Comparison of ENCODE assay signal across 24 mouse cellular contexts in genomic region chr8:115783364-115783763, GRCm38 (mm10).
"Had no signal": no experiment of that assay in that cellular context is flagged by ENCODE, and none has a peak within 500 bp of the region (broad histone marks: within the 10 kb centered on the region; RNA-seq: fewer than 3 reads in every experiment).

No protein-coding gene starts in this region.

- H3K4me3 ChIP-seq: gastrocnemius, adult 2 months; heart, adult 2 months; heart, embryonic 13.5 days; heart, embryonic 15.5 days; hindbrain, embryonic 10.5 days; hindbrain, embryonic 12.5 days; intestine, embryonic 15.5 days; limb, embryonic 13.5 days; limb, embryonic 15.5 days; liver, embryonic 12.5 days had no signal

- ATAC-seq: hindbrain, embryonic 16.5 days; inflammation-experienced regulatory T-cells, adult 6 months; intestine, embryonic 15.5 days; intestine, postnatal 0 days; liver, embryonic 12.5 days had no signal

- H3K36me3 ChIP-seq: heart, embryonic 13.5 days; heart, embryonic 15.5 days; hindbrain, embryonic 10.5 days; hindbrain, embryonic 12.5 days; intestine, embryonic 15.5 days; limb, embryonic 13.5 days; limb, embryonic 15.5 days; liver, embryonic 12.5 days had no signal

- DNase-seq: gastrocnemius, adult 2 months; gastrocnemius, postnatal 10 days; gastrocnemius, postnatal 25 days; heart, adult 2 months; heart, postnatal 14 days; heart, postnatal 4 days; kidney, adult 18-20 months; kidney, adult 8-10 months; kidney, postnatal 14 days; kidney, postnatal 36 days; layer of hippocampus, adult 9-11 months; layer of hippocampus, postnatal 36 days; left cerebral cortex, postnatal 4 days had no signal

- H3K27me3 ChIP-seq: heart, embryonic 13.5 days; heart, embryonic 15.5 days; hindbrain, embryonic 12.5 days; intestine, embryonic 15.5 days; limb, embryonic 13.5 days; limb, embryonic 15.5 days; liver, embryonic 12.5 days had no signal
